Mouse (Mus musculus) cerebellum, postnatal 36 days (tissue): ENCODE data around the gene St3gal3.

Experiments used
- DNase-seq, 2 experiments: peaks; one replicate each; pipeline ENCODE4 v3.0.0; 2021 to 2022; ENCODE audit warnings: mixed read lengths in 2 of 2

The St3gal3 gene

GRCm38 (mm10) chr4:118134485-118135365, at the start of gene St3gal3:
St3gal3 (minus strand) TSS chr4:118134914.
- peak; percentile 98 to 100 for DNase-seq

- no peak for DNase-seq
Observed at GRCm38 (mm10) chr4:118180301-118181080, 45.8 kb upstream of the St3gal3 start.

- peak; percentile 89 to 93 for DNase-seq
Observed at GRCm38 (mm10) chr4:118179467-118180300, 45.0 kb upstream of the St3gal3 start, which contains the start of gene Kdm4a. Kdm4a (minus strand) TSS chr4:118180043.

- DNase-seq, result no peak
Observed at GRCm38 (mm10) chr4:118178952-118179466, 44.3 kb upstream of the St3gal3 start.

- DNase-seq, result no peak
Observed at GRCm38 (mm10) chr4:118172461-118172860, 37.7 kb upstream of the St3gal3 start.

- DNase-seq, result no peak
Observed at GRCm38 (mm10) chr4:118171006-118171405, 36.3 kb upstream of the St3gal3 start.

- DNase-seq, result no peak
Observed at GRCm38 (mm10) chr4:118162123-118162522, 27.4 kb upstream of the St3gal3 start.

GRCm38 (mm10) chr4:118157666-118158065, 23.0 kb upstream of the St3gal3 start:
- DNase-seq, result no peak

- peak; percentile 64 to 71 for DNase-seq
Observed at GRCm38 (mm10) chr4:118156559-118156958, 21.8 kb upstream of the St3gal3 start.

- DNase-seq, result no peak
Observed at GRCm38 (mm10) chr4:118154889-118155288, 20.2 kb upstream of the St3gal3 start.

- DNase-seq, result peak; percentile 88 to 91
Observed at GRCm38 (mm10) chr4:118152020-118152785, 17.5 kb upstream of the St3gal3 start.

- peak in 1 of 2 experiments; percentile 37 for DNase-seq
Observed at GRCm38 (mm10) chr4:118150804-118151203, 16.1 kb upstream of the St3gal3 start.

GRCm38 (mm10) chr4:118149956-118150680, 15.4 kb upstream of the St3gal3 start:
- peak; percentile 73 to 77 for DNase-seq

GRCm38 (mm10) chr4:118149055-118149576, 14.4 kb upstream of the St3gal3 start:
- no peak for DNase-seq

- no peak for DNase-seq
Observed at GRCm38 (mm10) chr4:118148317-118148687, 13.6 kb upstream of the St3gal3 start.

GRCm38 (mm10) chr4:118147547-118148316, 13.0 kb upstream of the St3gal3 start:
- DNase-seq, result peak in 1 of 2 experiments; percentile 38

- DNase-seq, result no peak
Observed at GRCm38 (mm10) chr4:118147090-118147489, 12.4 kb upstream of the St3gal3 start.

- DNase-seq, result no peak
Observed at GRCm38 (mm10) chr4:118144324-118144723, 9.6 kb upstream of the St3gal3 start.

- no peak for DNase-seq
Observed at GRCm38 (mm10) chr4:118143679-118144078, 9.0 kb upstream of the St3gal3 start.

- peak; percentile 50 to 51 for DNase-seq
Observed at GRCm38 (mm10) chr4:118141511-118141910, 6.8 kb upstream of the St3gal3 start.
